Mouse (Mus musculus): ENCODE measurements at regions not wholly inside any gene's neighbourhood (a gene's known extent, or its start where the extent isn't known, plus 50 kb on each side); places are given as distances from the start of the nearest gene placed in this dataset.
"Not testable (repeated sequence)": the region's sequence is repeated elsewhere in the genome, so short reads cannot be mapped to it uniquely, and the experiment has no call there.

- Histone ChIP-seq H3K4me2 (no peak overlapping the region), H3K9me3 (replicated peaks) (no peaks in the 10 kb centered on the region), H3K27me3 (no peaks in the 10 kb centered on the region), H3K4me3 (replicated peaks) (no peak overlapping the region), H3K36me3 (no peaks in the 10 kb centered on the region), H3K9ac (no peak overlapping the region), H3K27ac (no peak overlapping the region), H3K4me1 (no peaks in the 10 kb centered on the region)
- ATAC-seq (replicated peaks; ENCODE audit: low FRiP score) = no peak
- 64% methylated on average over 3 of the region's 3 CpGs for WGBS
These were observed 579.0 kb downstream of the Kcna4 start for GRCm38 (mm10) chr2:107869304-107869958.

- 28% methylated on average over 2 of the region's 2 CpGs for WGBS
- H3K9ac ChIP-seq = no peak overlapping the region
- H3K4me3 ChIP-seq (replicated peaks) = no peak overlapping the region
- no peaks in the 10 kb centered on the region for H3K4me1 ChIP-seq
- H3K27ac ChIP-seq = no peak overlapping the region
- no peak for ATAC-seq (replicated peaks; ENCODE audit: low FRiP score)
- no peaks in the 10 kb centered on the region for H3K36me3 ChIP-seq
- no peaks in the 10 kb centered on the region for H3K9me3 ChIP-seq (replicated peaks)
- H3K4me2 ChIP-seq = no peak overlapping the region
- no peaks in the 10 kb centered on the region for H3K27me3 ChIP-seq
These were observed 589.2 kb downstream of the Kcna4 start for GRCm38 (mm10) chr2:107879663-107880062.

- Histone ChIP-seq H3K4me3 (replicated peaks) (no peak overlapping the region), H3K9me3 (replicated peaks) (no peaks in the 10 kb centered on the region), H3K36me3 (no peaks in the 10 kb centered on the region), H3K4me1 (no peaks in the 10 kb centered on the region), H3K27ac (no peak overlapping the region), H3K4me2 (no peak overlapping the region), H3K27me3 (no peaks in the 10 kb centered on the region), H3K9ac (no peak overlapping the region)
- 64% methylated on average over 3 of the region's 3 CpGs for WGBS
- peak; percentile 54; the same call in 1 of the 2 replicates for ATAC-seq (replicated peaks; ENCODE audit: low FRiP score)
These were observed 595.8 kb downstream of the Kcna4 start for GRCm38 (mm10) chr2:107886063-107886762.

GRCm38 (mm10) chr2:107888245-107888644 is 597.8 kb downstream of the Kcna4 start:
- H3K27ac ChIP-seq = no peak overlapping the region
- no peak for ATAC-seq (replicated peaks; ENCODE audit: low FRiP score)
- no peaks in the 10 kb centered on the region for H3K9me3 ChIP-seq (replicated peaks)
- no peak overlapping the region for H3K4me2 ChIP-seq
- H3K9ac ChIP-seq = no peak overlapping the region
- H3K4me1 ChIP-seq = no peaks in the 10 kb centered on the region
- H3K27me3 ChIP-seq = no peaks in the 10 kb centered on the region
- no peaks in the 10 kb centered on the region for H3K36me3 ChIP-seq
- no peak overlapping the region for H3K4me3 ChIP-seq (replicated peaks)

- Histone ChIP-seq H3K9me3 (replicated peaks) (no peaks in the 10 kb centered on the region), H3K27ac (no peak overlapping the region), H3K36me3 (no peaks in the 10 kb centered on the region), H3K9ac (no peak overlapping the region), H3K4me3 (replicated peaks) (no peak overlapping the region), H3K4me1 (no peaks in the 10 kb centered on the region), H3K27me3 (no peaks in the 10 kb centered on the region), H3K4me2 (no peak overlapping the region)
- 86% methylated on average over 2 of the region's 2 CpGs for WGBS
- no peak for ATAC-seq (replicated peaks; ENCODE audit: low FRiP score)
These were observed 634.7 kb downstream of the Kcna4 start for GRCm38 (mm10) chr2:107925116-107925515.

DNA sequence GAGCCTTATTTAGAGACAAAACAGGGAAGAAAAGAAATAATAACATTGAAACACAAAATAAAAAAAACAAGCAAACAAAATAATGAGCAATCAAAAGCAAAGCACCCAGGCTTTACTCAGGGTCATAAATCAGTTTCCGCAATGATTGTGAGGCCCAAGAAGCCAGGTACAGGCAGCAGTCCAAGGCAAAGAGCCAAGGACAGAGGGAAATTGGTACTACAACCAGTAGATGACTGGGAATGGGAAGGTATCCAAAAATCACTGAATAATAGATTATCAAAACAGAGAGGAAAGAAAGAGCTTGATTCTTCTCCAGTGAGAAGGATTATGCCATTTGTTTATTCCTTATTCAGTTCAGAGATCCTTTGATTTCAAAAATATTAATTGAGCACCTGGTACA is 636.2 kb downstream of the Kcna4 start:
- H3K27me3 ChIP-seq = no peaks in the 10 kb centered on the region
- no peak for ATAC-seq (replicated peaks; ENCODE audit: low FRiP score)
- H3K4me3 ChIP-seq (replicated peaks) = no peak overlapping the region
- H3K9me3 ChIP-seq (replicated peaks) = no peaks in the 10 kb centered on the region
- H3K9ac ChIP-seq = no peak overlapping the region
- H3K27ac ChIP-seq = no peak overlapping the region
- no peaks in the 10 kb centered on the region for H3K4me1 ChIP-seq
- no peak overlapping the region for H3K4me2 ChIP-seq
- H3K36me3 ChIP-seq = no peaks in the 10 kb centered on the region
- 76% methylated on average over 1 of the region's 1 CpGs for WGBS

DNA sequence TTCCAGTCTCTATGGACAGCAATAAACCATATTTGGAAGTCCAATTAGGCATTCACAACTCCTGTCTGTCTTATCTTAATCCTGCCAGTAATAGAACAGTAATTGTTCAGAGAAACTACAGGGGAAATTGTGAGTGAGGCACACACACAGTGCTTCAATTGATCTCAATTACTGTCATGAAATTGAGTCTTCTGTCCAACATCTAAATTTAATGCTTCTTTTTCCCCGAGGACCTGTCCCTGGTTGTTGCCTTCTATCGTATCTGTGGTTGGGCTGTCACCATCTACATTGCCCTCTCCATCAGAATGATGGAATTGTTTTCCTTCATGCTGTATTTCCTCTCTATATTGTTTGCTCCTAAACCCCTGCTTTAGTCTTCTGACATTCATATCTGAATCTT is 644.9 kb downstream of the Kcna4 start:
- 64% methylated on average over 2 of the region's 2 CpGs for WGBS
- ATAC-seq (replicated peaks; ENCODE audit: low FRiP score) = no peak

DNA sequence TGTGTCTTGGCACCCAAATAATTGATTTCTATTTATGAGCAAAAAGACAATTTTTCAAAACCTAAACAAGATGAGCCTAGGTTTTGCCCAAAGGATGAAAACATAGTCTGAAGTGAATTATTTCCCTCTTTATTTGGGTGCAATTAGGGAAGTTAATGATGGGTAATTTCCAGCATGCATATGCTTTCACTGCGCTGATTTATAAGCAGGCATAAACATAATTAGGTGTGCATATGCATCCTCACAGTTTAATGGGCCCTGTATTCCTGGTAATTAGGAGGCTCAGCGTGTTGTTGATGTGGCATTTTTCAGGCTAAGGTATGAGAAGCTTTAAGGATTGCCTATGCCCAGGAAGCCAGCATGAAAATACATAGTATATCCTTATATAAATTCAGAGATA is 645.3 kb downstream of the Kcna4 start:
- Histone ChIP-seq H3K27me3 (no peaks in the 10 kb centered on the region), H3K4me3 (replicated peaks) (no peak overlapping the region), H3K4me1 (no peaks in the 10 kb centered on the region), H3K27ac (no peak overlapping the region), H3K36me3 (no peaks in the 10 kb centered on the region), H3K9ac (no peak overlapping the region), H3K9me3 (replicated peaks) (no peaks in the 10 kb centered on the region), H3K4me2 (no peak overlapping the region)
- no peak for ATAC-seq (replicated peaks; ENCODE audit: low FRiP score)
- whole genome bisulfite sequencing = 64% methylated on average over 2 of the region's 2 CpGs

More for the DNA sequence above, 644.9 kb downstream of the Kcna4 start:
- Histone ChIP-seq H3K4me1 (no peaks in the 10 kb centered on the region), H3K27me3 (no peaks in the 10 kb centered on the region), H3K9me3 (replicated peaks) (no peaks in the 10 kb centered on the region), H3K36me3 (no peaks in the 10 kb centered on the region), H3K27ac (no peak overlapping the region), H3K9ac (no peak overlapping the region), H3K4me2 (no peak overlapping the region), H3K4me3 (replicated peaks) (no peak overlapping the region)

- no peak overlapping the region for H3K27ac ChIP-seq
- no peaks in the 10 kb centered on the region for H3K36me3 ChIP-seq
- H3K9me3 ChIP-seq (replicated peaks) = no peaks in the 10 kb centered on the region
- H3K4me1 ChIP-seq = no peaks in the 10 kb centered on the region
- H3K4me2 ChIP-seq = no peak overlapping the region
- H3K9ac ChIP-seq = no peak overlapping the region
- H3K4me3 ChIP-seq (replicated peaks) = no peak overlapping the region
- no peak for ATAC-seq (replicated peaks; ENCODE audit: low FRiP score)
- no peaks in the 10 kb centered on the region for H3K27me3 ChIP-seq
These were observed 650.9 kb downstream of the Kcna4 start for GRCm38 (mm10) chr2:107941374-107941773.

- WGBS = 14% methylated on average over 3 of the region's 3 CpGs
- ATAC-seq (replicated peaks; ENCODE audit: low FRiP score) = no peak
- H3K4me3 ChIP-seq (replicated peaks) = no peak overlapping the region
- H3K9ac ChIP-seq = no peak overlapping the region
- no peak overlapping the region for H3K27ac ChIP-seq
- no peaks in the 10 kb centered on the region for H3K9me3 ChIP-seq (replicated peaks)
- H3K4me1 ChIP-seq = no peaks in the 10 kb centered on the region
- no peaks in the 10 kb centered on the region for H3K36me3 ChIP-seq
- H3K4me2 ChIP-seq = no peak overlapping the region
- H3K27me3 ChIP-seq = no peaks in the 10 kb centered on the region
These were observed 655.5 kb downstream of the Kcna4 start for GRCm38 (mm10) chr2:107945837-107946451.

DNA sequence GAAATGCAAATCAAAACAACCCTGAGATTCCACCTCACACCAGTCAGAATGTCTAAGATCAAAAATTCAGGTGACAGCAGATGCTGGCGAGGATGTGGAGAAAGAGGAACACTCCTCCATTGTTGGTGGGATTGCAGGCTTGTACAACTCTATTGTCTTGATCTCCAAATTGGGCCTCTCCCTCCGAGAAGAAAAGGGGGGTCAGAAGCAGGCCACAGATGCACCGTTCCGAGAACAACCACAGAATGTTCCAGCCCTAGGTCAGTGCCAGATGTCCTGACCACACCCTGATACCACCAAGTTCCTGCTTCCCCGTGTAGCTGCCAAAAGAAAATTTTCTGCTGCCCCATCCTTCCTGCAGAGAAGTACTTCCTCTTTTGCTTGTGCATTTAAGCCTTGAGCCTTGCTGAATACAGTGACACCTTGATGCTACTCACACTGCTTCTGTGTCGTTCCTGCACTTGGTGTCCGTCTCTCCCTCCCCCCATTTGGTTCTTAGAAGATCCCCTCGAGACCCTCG is 665.2 kb downstream of the Kcna4 start:
- H3K36me3 ChIP-seq; H3K4me1 ChIP-seq; H3K9me3 ChIP-seq (replicated peaks); H3K4me3 ChIP-seq (replicated peaks); H3K27ac ChIP-seq; H3K4me2 ChIP-seq; ATAC-seq (replicated peaks; ENCODE audit: low FRiP score); H3K9ac ChIP-seq; H3K27me3 ChIP-seq: not testable (repeated sequence)
- 86% methylated on average over 9 of the region's 9 CpGs for WGBS

- H3K4me1 ChIP-seq; H3K4me2 ChIP-seq; H3K9ac ChIP-seq; H3K27ac ChIP-seq; H3K27me3 ChIP-seq; ATAC-seq (replicated peaks; ENCODE audit: low FRiP score); H3K4me3 ChIP-seq (replicated peaks); H3K36me3 ChIP-seq; H3K9me3 ChIP-seq (replicated peaks): not testable (repeated sequence)
- WGBS = 89% methylated on average over 8 of the region's 8 CpGs
These were observed 673.5 kb downstream of the Kcna4 start for GRCm38 (mm10) chr2:107963921-107964320.
